Mouse (Mus musculus): ENCODE results near the gene Scarb2.

Gene Scarb2

GRCm38 (mm10) chr5:92493423-92493822 is 13.2 kb downstream of the Scarb2 start:
- DNase-seq (ENCODE audit: low spot score): no peak

DNA sequence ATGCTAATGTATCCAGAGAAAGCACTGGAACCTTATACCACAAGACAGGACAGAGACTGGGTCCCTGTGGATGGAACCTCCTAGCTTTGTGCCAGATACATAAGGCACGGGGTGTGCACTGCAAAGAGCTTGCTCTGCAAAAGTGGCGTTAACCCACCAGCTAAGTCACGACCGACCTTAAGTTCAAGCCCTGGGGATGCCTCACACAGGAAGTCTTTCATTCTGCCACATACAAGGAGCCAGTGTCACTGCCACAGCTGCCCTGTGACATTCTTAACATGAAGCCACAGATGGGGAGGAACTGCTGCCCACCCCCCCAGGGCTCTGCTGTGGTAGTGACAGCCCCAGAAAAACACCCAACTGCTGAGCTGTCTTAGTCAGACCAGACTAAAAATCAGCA is 15.9 kb downstream of the Scarb2 start:
- no peak for DNase-seq (ENCODE audit: low spot score)

DNA sequence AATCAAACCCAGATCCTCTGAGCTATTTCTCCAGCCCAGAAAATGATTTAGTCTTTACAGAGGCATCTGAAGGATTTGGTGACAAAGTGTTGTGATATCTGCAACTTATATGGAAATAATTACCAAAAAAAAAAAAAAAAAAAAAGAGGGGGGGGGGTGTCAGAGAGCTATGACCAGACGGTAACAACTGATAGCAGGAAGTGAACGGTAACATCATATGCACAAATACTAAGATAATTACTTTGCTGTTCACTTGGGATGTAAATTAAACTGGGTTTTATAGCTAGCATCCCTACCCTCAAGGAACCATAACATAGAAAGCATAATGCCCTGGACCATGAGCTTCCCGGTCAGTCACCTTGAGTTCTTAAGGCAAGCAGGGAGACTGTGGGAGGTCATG is 16.3 kb downstream of the Scarb2 start:
- DNase-seq (ENCODE audit: low spot score): no peak

DNA sequence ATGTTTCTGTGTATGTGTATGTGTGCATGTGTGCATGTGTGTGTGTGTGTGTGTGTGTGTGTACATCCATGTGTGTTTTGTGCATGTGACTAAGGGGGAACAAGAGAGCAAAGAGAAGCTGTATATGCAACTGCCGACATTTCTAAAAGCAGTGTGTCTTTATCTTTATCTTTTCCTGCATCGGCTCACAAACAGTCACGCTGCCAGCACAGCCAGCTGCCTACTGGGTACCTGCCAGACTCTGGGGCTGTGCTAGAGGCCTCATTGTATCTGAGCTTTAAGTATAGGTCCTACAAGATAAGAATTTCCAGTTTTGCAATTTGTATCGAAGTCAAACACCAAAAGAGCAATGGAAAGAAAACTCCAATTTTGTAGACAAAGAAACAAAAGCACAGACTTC is 17.1 kb downstream of the Scarb2 start:
- no peak for DNase-seq (ENCODE audit: low spot score)

- no peak for DNase-seq (ENCODE audit: low spot score)
Observed at GRCm38 (mm10) chr5:92488961-92489360, 17.7 kb downstream of the Scarb2 start.

DNA sequence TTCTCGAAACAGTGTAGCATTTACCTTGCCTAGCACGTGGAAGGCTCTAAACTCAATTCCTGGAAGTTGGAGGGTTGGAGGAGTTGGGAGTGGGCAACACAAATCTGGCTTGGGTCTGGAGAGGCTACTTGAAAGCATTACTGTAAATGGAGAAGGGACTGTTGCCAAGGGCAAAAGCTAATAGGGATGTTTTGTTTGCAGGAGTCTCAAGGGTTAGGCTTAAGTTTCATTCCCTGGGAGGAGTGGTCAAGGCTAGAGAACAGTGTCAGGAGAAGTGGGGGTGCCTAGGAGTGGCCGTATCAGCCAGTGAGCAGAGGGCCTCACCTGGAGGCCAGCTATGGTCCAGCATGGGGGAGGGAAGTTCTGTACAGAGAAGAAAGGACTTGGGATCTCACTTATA is 18.2 kb downstream of the Scarb2 start:
- no peak for DNase-seq (ENCODE audit: low spot score)

- no peak for DNase-seq (ENCODE audit: low spot score)
Observed at GRCm38 (mm10) chr5:92486758-92487157, 19.9 kb downstream of the Scarb2 start.

DNA sequence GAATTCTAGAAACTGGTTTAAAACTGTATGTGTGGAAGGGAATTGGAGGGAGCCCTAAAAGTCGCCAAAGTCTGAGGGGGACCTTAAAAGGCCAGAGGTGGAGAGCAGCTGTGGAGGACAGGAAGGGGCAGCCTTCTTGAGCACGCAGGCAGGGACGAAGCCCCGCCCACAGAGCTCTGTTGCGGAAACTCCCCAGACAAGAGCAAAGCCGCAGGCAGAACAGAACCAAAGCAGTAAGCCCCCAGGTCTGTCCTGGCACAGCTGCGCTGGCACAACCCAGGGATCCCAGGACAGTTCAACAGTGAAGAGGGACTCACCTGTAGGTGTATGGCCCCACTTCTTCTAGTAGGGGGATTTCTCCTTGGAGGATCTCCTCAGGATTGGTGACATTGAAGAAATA is 21.8 kb downstream of the Scarb2 start:
- no peak for DNase-seq (ENCODE audit: low spot score)

DNA sequence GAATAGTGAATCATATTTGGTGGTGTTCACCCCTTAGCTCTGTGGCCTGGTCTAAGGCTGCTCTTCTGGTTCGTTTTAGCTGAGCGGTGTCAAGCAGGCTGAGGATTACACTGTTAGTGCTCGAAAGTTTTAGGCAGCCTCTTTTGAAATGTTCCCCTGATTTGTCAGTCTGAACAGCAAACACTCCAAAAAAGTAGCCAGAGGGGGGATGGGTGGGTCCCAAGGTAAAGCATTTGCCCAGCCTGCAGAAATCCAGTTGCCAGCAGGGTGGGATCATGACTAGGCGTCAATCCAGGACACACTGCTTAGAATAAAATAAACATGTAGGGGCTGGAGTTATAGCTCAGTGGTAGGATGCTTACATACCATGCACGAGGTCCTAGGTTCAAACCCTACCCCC is 33.8 kb downstream of the Scarb2 start:
- no peak for DNase-seq (ENCODE audit: low spot score)

DNA sequence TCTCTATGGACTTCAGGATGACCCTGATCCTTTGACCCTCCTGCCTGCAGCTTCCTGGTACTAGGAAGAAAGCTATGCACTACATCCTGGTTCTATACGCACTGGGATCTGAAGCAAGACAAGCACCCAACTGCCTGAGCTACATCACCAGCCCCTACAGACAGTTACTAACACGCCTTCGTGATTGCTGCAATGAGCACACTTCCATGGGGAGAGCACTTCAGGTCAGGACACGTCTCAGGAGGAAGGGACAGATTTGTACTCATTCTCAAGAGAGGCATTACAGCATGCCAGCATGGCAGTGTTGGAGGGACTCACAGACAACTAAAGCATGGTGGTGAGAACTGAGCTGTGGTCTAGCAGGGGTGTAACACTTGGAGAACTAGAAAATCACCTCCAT is 35.1 kb downstream of the Scarb2 start:
- DNase-seq (ENCODE audit: low spot score): no peak

DNA sequence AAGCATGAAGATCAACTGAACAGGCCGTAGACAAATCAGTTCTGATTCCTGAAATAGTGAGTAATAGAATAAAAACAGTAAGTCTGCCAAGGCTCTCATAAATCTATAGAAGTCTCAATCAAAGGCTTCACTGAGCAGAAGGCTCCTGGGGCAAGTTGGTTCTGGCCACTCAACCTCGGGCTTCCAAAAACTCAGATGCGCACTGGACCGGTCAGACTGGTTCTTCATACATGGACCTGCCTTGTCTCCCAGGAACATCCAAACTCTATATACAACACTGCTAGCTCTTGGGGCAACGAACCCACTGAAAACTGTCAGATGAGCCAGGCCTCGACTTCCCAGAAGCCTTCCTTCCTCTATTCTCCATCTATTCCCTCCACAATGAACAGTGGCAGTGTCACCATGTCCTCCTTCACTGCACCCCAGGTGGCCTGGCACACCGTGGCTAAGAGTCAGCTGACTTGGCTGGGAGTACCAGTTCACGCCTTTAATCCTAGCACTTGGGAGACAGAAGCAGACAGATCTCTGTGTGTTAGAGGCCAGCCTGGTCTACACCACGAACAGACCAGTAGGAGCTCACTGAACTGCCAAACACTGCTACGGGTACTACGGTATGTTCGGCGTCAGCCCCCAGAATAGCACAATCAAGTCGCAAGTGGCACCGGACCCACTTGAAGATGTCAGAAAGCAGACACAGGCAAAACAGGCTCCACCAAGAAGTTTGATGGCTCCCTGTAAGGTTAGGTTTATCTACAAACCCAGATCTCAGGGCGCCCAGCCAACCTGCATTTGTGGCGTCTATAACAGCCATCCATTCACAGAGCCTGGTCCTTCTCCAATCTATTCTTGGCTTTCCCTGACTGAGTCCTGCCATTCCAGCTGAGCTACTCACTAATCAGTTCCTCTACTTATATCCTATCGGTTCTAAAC is 37.2 kb downstream of the Scarb2 start:
- no peak for DNase-seq (ENCODE audit: low spot score)

DNA sequence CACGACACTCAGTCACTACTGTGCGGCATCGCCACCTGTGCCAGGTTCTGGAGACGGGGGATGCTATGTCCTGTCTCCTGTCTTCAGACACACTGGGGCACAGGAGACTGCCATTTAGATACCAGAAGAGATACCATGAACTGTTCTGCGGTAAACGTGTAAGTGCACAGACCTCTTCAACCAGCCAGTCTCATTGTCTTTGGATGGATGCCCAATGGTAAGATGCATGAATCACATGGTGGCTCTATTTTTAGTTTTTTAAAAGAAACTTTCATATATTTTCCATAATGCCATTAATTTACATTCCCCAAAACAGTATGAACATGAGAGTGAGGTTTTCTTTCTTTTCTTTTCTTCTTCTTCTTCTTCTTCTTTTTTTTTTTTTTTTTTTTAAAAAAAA is 38.4 kb downstream of the Scarb2 start:
- DNase-seq (ENCODE audit: low spot score): no peak

- no peak for DNase-seq (ENCODE audit: low spot score)
Observed at GRCm38 (mm10) chr5:92467102-92467766, 39.4 kb downstream of the Scarb2 start.

DNA sequence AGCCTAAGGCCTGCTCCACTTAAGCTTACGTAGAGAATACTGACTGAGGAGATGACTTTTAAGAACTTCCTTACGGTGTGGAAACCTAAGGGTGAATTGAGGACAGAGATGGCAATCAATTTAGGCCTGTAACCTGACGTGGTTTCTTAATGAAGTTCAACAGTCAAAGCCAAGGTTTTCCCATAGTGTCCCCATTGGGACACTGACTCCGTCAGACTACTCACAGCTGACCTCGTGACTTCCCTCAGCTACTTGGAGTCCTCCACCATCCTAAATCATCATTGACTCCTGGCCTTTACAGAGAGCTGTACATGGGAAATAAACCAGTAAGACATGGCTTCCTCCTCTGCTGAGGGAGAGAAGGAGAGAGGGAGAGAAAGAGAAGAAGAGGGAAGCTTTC is 41.1 kb downstream of the Scarb2 start:
- DNase-seq (ENCODE audit: low spot score): no peak

DNA sequence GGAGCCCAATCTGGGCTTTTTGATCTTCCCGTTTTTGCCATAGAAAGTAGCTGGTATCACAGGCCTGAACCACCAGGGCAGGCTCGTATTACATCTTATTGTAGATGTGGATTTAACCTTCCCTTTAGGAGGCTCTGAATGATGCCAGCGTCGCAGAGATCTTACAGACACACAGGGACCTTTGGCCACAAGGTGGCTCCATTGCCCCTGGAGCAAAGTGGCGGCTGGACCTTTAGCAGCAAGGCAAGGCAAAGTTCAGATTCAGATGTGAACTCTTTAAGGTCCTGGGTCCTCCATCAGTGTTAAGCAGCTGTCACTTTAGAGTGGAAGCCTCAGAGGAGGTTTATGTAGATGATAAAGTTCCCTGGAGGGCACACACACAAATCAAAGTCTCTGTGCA is 45.3 kb downstream of the Scarb2 start:
- peak; percentile 25 for DNase-seq (ENCODE audit: low spot score)

- no peak for DNase-seq (ENCODE audit: low spot score)
Observed at GRCm38 (mm10) chr5:92458726-92459125, 47.9 kb downstream of the Scarb2 start.

GRCm38 (mm10) chr5:92457410-92457809 is 49.2 kb downstream of the Scarb2 start:
- DNase-seq (ENCODE audit: low spot score): no peak

DNA sequence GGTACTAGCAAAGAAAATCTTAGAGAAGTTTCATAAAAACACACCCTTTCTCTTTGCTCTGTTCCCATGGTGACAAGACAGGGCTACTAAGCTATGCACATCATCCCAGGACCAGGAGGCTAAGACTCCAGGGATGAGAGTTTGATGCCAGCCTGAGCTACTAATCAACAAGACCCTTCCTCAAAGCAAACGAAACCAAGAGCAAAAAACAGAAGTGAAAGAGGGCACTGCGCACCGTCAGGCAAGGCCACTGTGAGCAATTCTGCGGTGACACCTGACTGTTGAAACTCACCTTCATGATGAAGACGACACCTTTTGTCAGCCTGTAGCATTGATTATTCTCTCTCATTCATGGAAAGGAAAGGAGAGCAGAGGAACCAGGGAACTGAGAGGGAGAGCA is 53.8 kb downstream of the Scarb2 start:
- DNase-seq (ENCODE audit: low spot score): no peak

GRCm38 (mm10) chr5:92446736-92447135 is 59.9 kb downstream of the Scarb2 start:
- DNase-seq (ENCODE audit: low spot score): no peak

- no peak for DNase-seq (ENCODE audit: low spot score)
Observed at GRCm38 (mm10) chr5:92445016-92445415, 61.6 kb downstream of the Scarb2 start.

DNA sequence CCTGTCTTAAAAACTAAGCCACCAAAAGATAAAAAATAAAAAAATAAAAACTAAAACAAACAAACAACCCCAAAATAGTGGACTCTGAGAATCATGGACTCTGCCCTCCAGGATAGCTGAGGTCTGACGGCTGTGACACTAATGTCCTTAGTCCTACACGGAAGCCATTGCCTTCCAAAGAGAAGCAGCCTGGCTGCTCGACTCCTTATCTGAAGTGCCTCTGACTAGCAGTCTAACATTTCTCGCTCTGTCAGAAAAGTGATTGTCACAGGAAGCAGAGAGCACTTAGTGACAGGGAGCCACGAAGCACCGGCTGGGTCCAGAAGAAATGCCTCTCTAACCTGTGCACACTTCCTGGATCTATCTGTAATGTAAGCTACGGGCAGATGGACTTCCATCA is 63.7 kb downstream of the Scarb2 start:
- no peak for DNase-seq (ENCODE audit: low spot score)

DNA sequence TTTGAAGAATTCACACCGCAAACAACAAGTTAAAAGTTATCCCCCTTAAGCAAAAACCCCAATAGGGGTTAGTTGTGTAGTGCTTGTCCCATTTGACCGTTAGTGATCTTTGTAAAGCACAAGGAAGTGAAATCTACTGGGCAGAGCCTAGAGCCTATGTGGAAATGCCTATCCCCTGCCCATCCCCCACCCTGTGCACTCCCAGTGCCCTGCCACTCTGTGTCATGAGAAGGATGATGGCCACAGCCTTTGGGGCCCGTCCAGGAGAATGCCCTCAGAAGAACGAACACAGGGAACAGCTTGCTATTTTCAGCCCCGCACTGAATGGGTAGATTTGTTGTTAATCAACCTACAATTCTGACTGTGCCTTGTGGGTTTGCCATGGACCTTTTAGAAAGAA is 65.1 kb downstream of the Scarb2 start:
- DNase-seq (ENCODE audit: low spot score): no peak

- no peak for DNase-seq (ENCODE audit: low spot score)
Observed at GRCm38 (mm10) chr5:92438540-92438939, 68.1 kb downstream of the Scarb2 start.

All from left cerebral cortex, adult 11 months (tissue).